32 mouse cellular contexts compared by ENCODE assay signal in genomic region chr10:97687198-97687597, GRCm38 (mm10). TPM values are rescaled to one million over a fixed set of nuclear protein-coding genes. Genes with fewer than 3 reads are reported as not detected.
DNase-seq lines count a peak whose midpoint lies in the region; ATAC-seq lines count a peak whose summit lies in the region.
"Had no signal": no experiment of that assay in that cellular context is flagged by ENCODE, and none has a peak within 500 bp of the region (broad histone marks: within the 10 kb centered on the region; RNA-seq: fewer than 3 reads in every experiment).

No protein-coding gene starts in this region.

- no peak for ATAC-seq in heart, embryonic 11.5 days (replicated peaks; ENCODE audit: insufficient number of reproducible peaks, low FRiP score, low TSS enrichment)
- ATAC-seq in forebrain, embryonic 16.5 days = no peak
- ATAC-seq: forebrain, embryonic 13.5 days; intestine, postnatal 0 days; midbrain, embryonic 16.5 days had no signal

- no peaks in the 10 kb centered on the region for H3K4me1 ChIP-seq in heart, embryonic 11.5 days (ENCODE audit: control insufficient read depth, insufficient read depth, low read length)
- no peaks in the 10 kb centered on the region for H3K4me1 ChIP-seq in forebrain, embryonic 16.5 days (replicated peaks; ENCODE audit: control insufficient read depth, insufficient read depth, low read length)
- H3K4me1 ChIP-seq: forebrain, embryonic 13.5 days; hindbrain, embryonic 10.5 days; limb, embryonic 10.5 days; liver, embryonic 15.5 days; lung, embryonic 15.5 days; neural tube, embryonic 13.5 days had no signal

- no peaks in the 10 kb centered on the region for H3K36me3 ChIP-seq in heart, embryonic 11.5 days (ENCODE audit: control insufficient read depth, insufficient read depth, low read length)
- H3K36me3 ChIP-seq in forebrain, embryonic 16.5 days (ENCODE audit: control insufficient read depth, insufficient read depth) = no peaks in the 10 kb centered on the region
- H3K36me3 ChIP-seq: embryonic facial prominence, embryonic 13.5 days; hindbrain, embryonic 10.5 days; limb, embryonic 10.5 days; liver, embryonic 15.5 days; lung, embryonic 15.5 days; neural tube, embryonic 13.5 days had no signal

- no peaks in the 10 kb centered on the region for H3K27me3 ChIP-seq in heart, embryonic 11.5 days (ENCODE audit: control insufficient read depth, insufficient read depth, low read length)
- H3K27me3 ChIP-seq in forebrain, embryonic 16.5 days (replicated peaks; ENCODE audit: control insufficient read depth, insufficient read depth, low read length) = no peaks in the 10 kb centered on the region
- H3K27me3 ChIP-seq: embryonic facial prominence, embryonic 13.5 days; forebrain, embryonic 13.5 days; liver, embryonic 15.5 days; lung, embryonic 15.5 days; neural tube, embryonic 13.5 days had no signal

- H3K4me3 ChIP-seq in heart, embryonic 11.5 days (ENCODE audit: low read depth, low read length) = no peak overlapping the region
- no peak overlapping the region for H3K4me3 ChIP-seq in forebrain, embryonic 16.5 days (replicated peaks; ENCODE audit: low read length)
- H3K4me3 ChIP-seq: embryonic facial prominence, embryonic 13.5 days; forebrain, embryonic 13.5 days; hindbrain, embryonic 10.5 days; layer of hippocampus, adult 2 months; limb, embryonic 10.5 days; liver, embryonic 15.5 days; lung, embryonic 15.5 days; myocyte; neural tube, embryonic 13.5 days had no signal

- no peak overlapping the region for H3K27ac ChIP-seq in heart, embryonic 11.5 days (ENCODE audit: low read depth, low read length)
- H3K27ac ChIP-seq in forebrain, embryonic 16.5 days (ENCODE audit: low read length) = no peak overlapping the region
- H3K27ac ChIP-seq: embryonic facial prominence, embryonic 13.5 days; forebrain, embryonic 13.5 days; hindbrain, embryonic 10.5 days; layer of hippocampus, adult 2 months; limb, embryonic 10.5 days; liver, embryonic 15.5 days; lung, embryonic 15.5 days; neural tube, embryonic 13.5 days had no signal

- peak; percentile 56 for DNase-seq in adrenal gland, postnatal 10 days
- no peak for DNase-seq in adrenal gland, adult 18-20 months (ENCODE audit: low spot score in 2 of 2)
- peak; percentile 59 to 71 for DNase-seq in heart, adult 18-20 months
- peak; percentile 55 for DNase-seq in heart, adult 8-10 months (ENCODE audit: low spot score)
- DNase-seq in skeletal muscle tissue, adult 2 months (ENCODE audit: low read depth, low spot score) = peak; percentile 45
- DNase-seq in spleen, adult 12 weeks (ENCODE audit: low spot score) = no peak
- DNase-seq: cerebellum, adult 11-12 months; cerebellum, postnatal 14 days; kidney, postnatal 25 days; liver; lung, postnatal 4 days; retina, postnatal 1 day; right cerebral cortex, postnatal 4 days; thymus, adult 18-20 months had no signal

- H3K9ac ChIP-seq in heart, embryonic 11.5 days (ENCODE audit: low read depth, low read length) = no peak overlapping the region
- H3K9ac ChIP-seq in forebrain, embryonic 16.5 days (replicated peaks; ENCODE audit: low read depth, low read length) = no peak overlapping the region
- H3K9ac ChIP-seq: embryonic facial prominence, embryonic 13.5 days; forebrain, embryonic 13.5 days; liver, embryonic 15.5 days; lung, embryonic 15.5 days; neural tube, embryonic 13.5 days had no signal

- H3K4me2 ChIP-seq in heart, embryonic 11.5 days = no peak overlapping the region
- no peak overlapping the region for H3K4me2 ChIP-seq in forebrain, embryonic 16.5 days (ENCODE audit: low read length)
- H3K4me2 ChIP-seq: embryonic facial prominence, embryonic 13.5 days; forebrain, embryonic 13.5 days; liver, embryonic 15.5 days; lung, embryonic 15.5 days; neural tube, embryonic 13.5 days had no signal

- WGBS in heart, embryonic 11.5 days (ENCODE audit: insufficient replicate concordance) = 81% methylated on average over 1 of the region's 1 CpGs
- WGBS in forebrain, embryonic 16.5 days = 80% methylated on average over 1 of the region's 1 CpGs

- no peaks in the 10 kb centered on the region for H3K9me3 ChIP-seq in heart, embryonic 11.5 days (replicated peaks; ENCODE audit: control insufficient read depth, low read length)
- no peaks in the 10 kb centered on the region for H3K9me3 ChIP-seq in forebrain, embryonic 16.5 days (ENCODE audit: control insufficient read depth, low read length)
- H3K9me3 ChIP-seq: embryonic facial prominence, embryonic 13.5 days; forebrain, embryonic 13.5 days; hindbrain, embryonic 10.5 days; limb, embryonic 10.5 days; liver, embryonic 15.5 days; lung, embryonic 15.5 days; neural tube, embryonic 13.5 days had no signal

RNA-seq across cellular contexts. Expression of gene Ccer1, which starts 5.7 kb away (rescaled TPM):
- not detected for total RNA-seq in adrenal gland, postnatal 10 days (2021)
- not detected for total RNA-seq in adrenal gland, adult 18-20 months (2021)
- not detected for total RNA-seq in heart, adult 18-20 months (2021)
- not detected in 2 replicates for polyA plus RNA-seq in heart, embryonic 11.5 days (2014; fragmentation: Nextera tagmentation; extraction: Ambion mirVana)
- total RNA-seq in heart, adult 8-10 months (2022) = not detected
- polyA plus RNA-seq in forebrain, embryonic 16.5 days (2015; fragmentation: Nextera tagmentation; extraction: Ambion mirVana) = not detected in 2 replicates
- total RNA-seq: layer of hippocampus, adult 2 months; layer of hippocampus, postnatal 25 days; megakaryocyte-erythroid progenitor cell, adult 5-6 weeks had no signal
- polyA plus RNA-seq: embryonic facial prominence, embryonic 13.5 days; forebrain, embryonic 13.5 days; heart, embryonic 14.5 days; hindbrain, embryonic 10.5 days; intestine, postnatal 0 days; kidney, embryonic 14.5 days; limb, embryonic 10.5 days; liver, embryonic 15.5 days; lung, embryonic 15.5 days; midbrain, embryonic 16.5 days; myocyte; neural tube, embryonic 13.5 days; stomach, embryonic 16.5 days had no signal

RNA-seq across cellular contexts. Expression of gene C030005K15Rik, which starts 39.4 kb away (rescaled TPM):
- not detected for total RNA-seq in adrenal gland, postnatal 10 days (2021)
- total RNA-seq in adrenal gland, adult 18-20 months (2021) = not detected
- not detected for total RNA-seq in heart, adult 18-20 months (2021)
- not detected in 2 replicates for polyA plus RNA-seq in heart, embryonic 11.5 days (2014; fragmentation: Nextera tagmentation; extraction: Ambion mirVana)
- not detected for total RNA-seq in heart, adult 8-10 months (2022)
- not detected in 2 replicates for polyA plus RNA-seq in forebrain, embryonic 16.5 days (2015; fragmentation: Nextera tagmentation; extraction: Ambion mirVana)
- total RNA-seq: megakaryocyte-erythroid progenitor cell, adult 5-6 weeks had no signal
- polyA plus RNA-seq: embryonic facial prominence, embryonic 13.5 days; forebrain, embryonic 13.5 days; heart, embryonic 14.5 days; hindbrain, embryonic 10.5 days; intestine, postnatal 0 days; kidney, embryonic 14.5 days; limb, embryonic 10.5 days; liver, embryonic 15.5 days; lung, embryonic 15.5 days; midbrain, embryonic 16.5 days; myocyte; neural tube, embryonic 13.5 days; stomach, embryonic 16.5 days had no signal

RNA-seq across cellular contexts. Expression of gene Epyc, which starts 43.3 kb away (rescaled TPM):
- under 1 TPM; 0.36 to 0.79 TPM for total RNA-seq in adrenal gland, postnatal 10 days (2021)
- total RNA-seq in adrenal gland, adult 18-20 months (2021) = under 1 TPM in 1 of 2 experiments, not detected in 1; 0.58 TPM
- under 1 TPM; 0.26 to 0.35 TPM for total RNA-seq in heart, adult 18-20 months (2021)
- polyA plus RNA-seq in heart, embryonic 11.5 days (2014; fragmentation: Nextera tagmentation; extraction: Ambion mirVana) = 0.23 and 0.30 TPM in 2 replicates
- under 1 TPM; 0.24 to 0.55 (median 0.31) TPM for total RNA-seq in heart, adult 8-10 months (2022)
- polyA plus RNA-seq in forebrain, embryonic 16.5 days (2015; fragmentation: Nextera tagmentation; extraction: Ambion mirVana) = 0.57 and 1.5 TPM in 2 replicates
- total RNA-seq: layer of hippocampus, adult 2 months; layer of hippocampus, postnatal 25 days; megakaryocyte-erythroid progenitor cell, adult 5-6 weeks had no signal
- polyA plus RNA-seq: kidney, embryonic 14.5 days; myocyte had no signal

Comparison
In these comparisons a context has a peak if more than half of its experiments do, and no peak if none do; other contexts are left out.
1. DNase-seq: peak in adrenal gland, postnatal 10 days (single experiment), heart, adult 18-20 months (2 of 2), heart, adult 8-10 months (single experiment) and skeletal muscle tissue, adult 2 months (single experiment); none in adrenal gland, adult 18-20 months (0 of 2) and spleen, adult 12 weeks (single experiment).